Mouse (Mus musculus) right cerebral cortex, postnatal 4 days (tissue): ENCODE data around the gene Smad6.

Experiments used
- DNase-seq: peaks from one replicate; pipeline ENCODE4 v3.0.0-alpha.2; 2022

Gene Smad6

DNA sequence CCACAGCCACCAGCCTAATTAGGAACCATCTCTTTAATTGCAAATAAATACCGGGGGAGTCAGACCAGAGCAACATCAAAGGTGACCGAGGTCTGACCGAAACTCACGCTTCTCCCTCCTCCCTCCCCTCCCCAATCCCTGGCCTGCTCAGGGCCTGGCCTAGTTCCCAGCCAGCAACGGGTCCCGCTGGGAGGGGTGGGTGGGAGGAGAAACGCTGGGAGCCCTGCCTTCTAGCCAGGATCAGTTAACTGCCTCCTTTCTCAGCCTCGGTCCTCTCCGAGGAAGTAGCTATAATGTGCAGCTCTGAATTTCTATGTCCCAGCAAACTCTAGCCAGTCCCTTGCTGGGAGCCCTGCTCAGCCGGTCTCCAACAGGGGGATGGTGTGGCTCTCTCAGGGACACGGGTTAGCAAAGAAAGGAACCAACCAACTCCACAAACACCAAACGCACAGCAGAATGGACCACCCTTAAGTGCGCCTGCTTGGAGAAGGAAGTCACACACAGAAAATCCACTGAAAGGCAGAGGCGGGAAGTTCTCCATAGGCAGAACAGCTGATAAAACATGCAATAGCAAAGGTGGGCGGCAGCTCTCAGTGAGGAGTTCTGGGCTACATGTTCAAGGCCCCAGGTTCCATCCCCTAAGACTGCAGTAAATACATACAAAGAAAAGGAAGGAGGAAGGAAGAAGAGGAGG lies 63.4 kb downstream of the Smad6 start:
- DNase-seq: peak; percentile 49

DNA sequence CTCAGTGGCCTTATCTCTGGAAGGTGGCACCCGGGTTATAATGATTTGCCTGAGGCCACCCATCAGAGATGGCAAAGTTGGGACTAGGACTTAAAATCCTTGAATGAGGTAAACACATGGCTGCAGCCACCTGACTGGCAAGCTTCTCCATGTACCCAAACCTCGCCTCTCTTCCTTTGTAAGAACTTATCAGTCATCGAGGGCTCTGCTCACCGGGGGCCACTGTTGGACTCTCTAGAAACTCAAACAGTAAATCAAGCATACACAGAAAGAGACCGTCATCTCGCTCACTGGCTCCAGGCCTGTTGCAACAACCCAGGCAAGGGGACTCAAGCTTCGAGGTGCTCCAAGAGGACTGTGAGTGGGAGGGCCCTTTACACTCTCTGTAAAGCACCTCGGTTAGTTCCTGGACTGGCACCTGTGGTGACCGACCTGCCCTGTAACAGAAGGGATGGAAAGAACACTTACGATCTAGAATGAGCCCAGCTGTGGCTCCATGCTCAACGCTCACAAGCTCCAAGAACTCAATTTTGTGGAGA lies 64.1 kb downstream of the Smad6 start:
- no peak for DNase-seq

DNA sequence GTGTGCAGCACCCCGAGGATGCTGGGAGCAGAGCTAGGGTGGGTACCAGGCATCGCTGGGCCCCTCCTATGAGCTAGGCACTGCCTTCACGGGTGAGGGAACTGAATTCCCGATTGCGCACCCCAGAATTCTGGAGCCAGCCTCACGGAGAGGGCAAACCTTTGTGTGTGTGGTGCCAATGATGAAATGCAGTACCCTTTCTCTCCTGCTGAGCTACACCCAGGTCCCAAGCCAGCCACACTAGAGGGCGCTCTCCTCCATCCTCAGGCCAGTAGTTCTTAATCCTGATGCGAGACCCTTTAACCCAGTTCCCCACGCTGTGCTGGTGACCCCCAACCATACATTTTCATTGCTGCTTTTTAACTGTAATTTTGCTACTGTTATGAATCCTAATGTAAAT lies 65.8 kb downstream of the Smad6 start:
- peak; percentile 79 for DNase-seq

DNA sequence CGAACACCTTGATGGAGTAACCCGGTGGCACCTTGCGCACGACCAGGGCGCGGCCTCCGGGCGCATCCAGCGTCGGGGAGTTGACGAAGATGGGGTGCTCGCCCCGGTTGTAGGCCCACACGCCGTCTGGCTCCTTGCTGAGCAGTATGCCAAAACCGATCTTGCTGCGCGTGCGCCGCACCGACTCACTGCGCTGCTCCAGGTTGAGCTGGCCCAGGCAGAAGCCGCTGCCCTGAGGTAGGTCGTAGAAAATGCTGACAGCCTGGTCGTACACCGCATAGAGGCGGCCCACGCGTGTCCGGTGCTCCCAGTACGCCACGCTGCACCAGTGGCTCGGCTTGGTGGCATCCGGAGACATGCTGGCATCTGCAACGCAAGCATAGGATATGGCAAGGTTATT lies 68.2 kb downstream of the Smad6 start:
- no peak for DNase-seq

DNA sequence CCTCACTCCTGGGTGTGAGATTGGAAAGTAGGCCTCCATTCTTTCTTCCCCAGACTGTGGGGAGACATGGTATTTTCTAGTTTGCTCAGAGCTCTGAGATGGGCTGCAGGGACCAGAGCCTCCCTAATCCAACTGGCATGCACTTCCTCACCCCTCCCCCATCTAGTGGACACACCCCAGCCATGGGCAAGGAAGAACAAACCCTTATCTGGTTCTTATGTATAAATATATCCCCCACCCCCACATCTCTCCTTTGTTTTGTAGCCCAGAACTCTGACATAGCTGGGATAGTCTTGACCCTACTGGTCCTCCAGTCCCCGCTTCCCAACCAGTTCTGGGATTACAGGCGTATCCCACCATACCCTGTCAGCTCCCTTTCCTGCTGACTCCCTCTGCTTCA lies 69.3 kb downstream of the Smad6 start:
- DNase-seq: no peak

DNA sequence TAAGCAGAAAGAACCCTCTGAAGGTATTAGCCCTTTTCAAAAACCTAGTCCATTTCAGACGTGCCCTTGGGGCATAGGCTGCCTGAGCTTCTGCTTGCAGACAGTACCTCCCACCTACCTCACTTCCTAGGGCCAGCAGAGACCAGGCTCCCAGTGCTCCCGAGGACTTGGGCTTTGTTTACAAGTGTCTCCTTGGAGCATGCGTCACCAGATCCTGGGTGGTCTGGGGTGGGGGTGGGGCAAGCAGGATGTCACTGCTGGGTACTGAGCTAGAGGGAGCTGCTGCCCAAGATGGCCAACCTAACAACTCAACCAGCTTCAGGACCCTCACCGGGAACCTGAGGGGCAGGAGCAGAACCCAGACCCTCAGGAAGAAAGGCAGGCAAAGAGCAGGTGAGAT lies 71.5 kb downstream of the Smad6 start:
- DNase-seq: no peak

DNA sequence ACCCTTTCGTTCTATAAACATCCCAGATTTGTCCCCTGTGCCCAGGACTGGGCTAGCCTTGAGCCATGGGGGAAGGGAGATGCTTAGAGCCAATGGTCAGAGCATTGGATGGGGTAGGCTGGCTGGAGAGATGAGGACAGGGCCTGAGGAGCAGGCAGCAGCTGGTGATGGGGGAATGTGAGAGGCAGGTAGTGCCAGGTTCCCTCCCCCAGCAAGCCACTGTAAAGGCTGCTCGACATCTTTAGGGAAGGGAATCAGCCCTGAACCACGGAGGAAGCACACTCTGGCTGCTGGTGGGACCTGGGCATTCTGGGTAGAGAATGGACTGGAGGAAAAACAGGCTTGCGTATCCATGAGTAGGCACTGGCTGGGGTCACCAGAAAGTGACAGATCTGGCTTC lies 72.5 kb downstream of the Smad6 start:
- no peak for DNase-seq

DNA sequence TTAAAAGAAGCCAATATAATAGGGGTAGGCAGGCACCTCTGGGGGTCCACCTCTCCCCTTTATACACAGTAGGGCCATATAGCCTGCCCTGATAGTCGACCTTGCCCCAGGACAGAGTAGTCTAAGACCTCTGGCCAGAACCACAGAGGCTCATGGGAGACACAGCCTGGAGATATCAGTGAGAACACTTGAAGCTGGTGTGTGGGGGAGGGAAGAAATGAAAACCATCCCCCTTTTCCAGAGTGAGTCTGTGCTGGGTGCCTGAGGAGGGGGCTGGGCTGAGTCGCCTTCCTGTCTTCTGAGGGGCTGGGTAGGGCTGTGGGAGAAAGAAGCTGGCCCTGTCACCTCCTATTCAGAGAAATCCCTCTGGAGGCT lies 79.3 kb downstream of the Smad6 start:
- no peak for DNase-seq

DNA sequence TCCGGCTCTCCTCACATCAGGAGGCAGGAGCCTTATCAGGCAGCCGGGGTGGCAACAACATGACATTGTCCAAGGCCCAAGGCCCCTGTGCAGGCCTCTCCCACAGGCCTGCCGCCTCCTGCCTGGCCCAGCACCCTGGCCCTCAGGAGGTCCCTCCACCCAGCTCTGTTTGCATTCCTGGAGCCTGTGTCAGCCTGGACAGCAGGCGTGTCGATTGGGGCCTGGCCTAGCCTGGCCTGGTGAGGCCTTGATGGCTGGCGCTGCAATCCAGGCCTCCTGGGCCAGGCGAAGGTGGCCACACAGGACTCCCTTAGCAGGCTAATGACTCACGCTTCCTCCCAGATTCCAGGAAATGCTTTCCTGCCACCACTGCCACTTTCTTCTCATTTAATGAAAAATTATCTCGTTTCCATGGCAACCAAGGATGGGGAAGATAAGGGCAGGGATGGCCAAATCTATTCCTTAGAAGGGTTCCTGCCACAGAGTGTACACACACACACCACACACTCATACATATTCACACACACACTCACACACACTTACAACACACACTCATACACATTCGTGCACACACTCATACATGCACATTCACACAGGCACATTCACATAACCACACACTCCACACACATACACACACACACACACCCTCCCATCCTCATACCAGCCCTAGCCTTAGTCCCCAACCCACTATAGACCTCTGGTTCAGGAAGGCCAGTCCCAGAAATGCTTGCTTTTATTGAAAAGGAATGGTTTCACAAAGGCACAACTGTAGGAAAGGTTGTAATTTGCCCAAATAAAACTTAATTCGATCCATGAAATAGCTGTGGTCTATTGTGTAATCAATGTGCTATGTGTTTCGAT lies 79.9 kb downstream of the Smad6 start:
- DNase-seq: no peak

DNA sequence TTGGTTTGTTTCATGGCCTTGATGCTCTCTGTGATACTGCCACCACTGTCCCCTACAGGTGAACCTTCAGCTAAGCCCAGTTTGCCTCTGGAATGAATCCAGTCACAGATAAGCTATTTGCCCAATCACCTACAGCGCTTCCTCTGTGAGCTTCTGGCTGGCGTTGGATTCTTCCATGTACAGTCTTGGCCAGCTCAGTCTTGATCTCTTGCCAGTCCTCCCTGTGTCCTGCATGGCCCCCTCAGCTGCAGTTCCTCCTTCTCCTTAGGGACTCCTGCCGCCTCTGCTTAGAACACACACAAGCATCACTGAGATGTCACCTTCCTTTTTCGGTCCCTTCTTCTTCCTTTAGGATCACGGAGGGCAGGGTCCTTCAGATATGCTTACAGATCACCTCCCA lies 85.6 kb downstream of the Smad6 start:
- DNase-seq: no peak

DNA sequence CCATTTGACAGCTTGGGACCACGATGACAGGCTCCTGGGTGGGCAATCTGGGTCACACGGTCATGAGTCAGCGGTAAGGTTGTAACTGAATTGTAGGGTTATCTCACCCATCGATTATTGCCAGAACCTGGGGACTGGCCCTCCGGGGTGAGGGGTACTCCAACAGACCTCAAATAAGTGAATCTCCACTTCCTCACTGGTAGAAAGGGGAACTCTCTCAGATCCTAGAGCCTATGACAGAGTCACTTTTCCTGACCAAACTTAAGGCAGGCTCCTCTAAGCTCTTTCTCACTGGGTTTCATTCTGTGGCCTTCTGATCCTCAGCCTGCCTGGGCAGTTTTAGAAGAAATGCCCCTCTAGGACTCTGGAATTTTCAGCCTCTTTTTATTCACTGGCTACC lies 88.8 kb downstream of the Smad6 start:
- no peak for DNase-seq

DNA sequence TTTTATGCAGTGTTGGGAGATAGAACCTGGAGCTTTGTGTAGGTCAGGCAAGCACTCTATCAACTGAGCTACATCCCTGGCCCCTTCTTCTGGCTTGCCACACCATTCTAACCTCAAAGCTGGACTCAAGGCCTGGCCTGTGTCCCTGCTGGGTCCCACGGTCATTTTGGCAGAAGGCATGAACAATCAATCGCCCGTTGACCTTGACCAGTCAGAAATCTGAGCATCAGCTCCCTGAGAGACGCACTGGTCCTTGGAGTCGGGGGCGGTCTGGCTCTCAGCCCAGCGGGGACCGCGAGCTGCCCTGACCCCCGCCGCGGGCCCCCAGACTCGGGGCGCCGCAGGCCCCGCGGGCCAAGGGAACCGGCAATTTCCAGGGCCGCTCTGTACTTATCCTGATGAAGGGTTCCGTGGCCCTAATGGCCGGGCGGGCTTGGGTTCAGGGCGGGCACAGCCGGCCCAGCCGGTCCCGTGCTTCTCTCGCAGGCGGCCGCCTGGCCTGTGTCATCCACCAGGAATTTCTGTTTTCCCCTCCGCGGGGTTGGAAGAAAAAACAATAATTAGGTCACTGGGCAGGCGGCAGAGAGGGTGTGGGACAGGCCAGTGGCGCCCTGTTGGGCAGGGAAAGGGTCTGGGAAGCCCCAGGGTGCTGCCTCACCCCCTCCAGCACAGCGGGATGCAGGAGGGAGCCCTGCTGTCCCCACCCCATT lies 94.4 kb downstream of the Smad6 start:
- DNase-seq: no peak

DNA sequence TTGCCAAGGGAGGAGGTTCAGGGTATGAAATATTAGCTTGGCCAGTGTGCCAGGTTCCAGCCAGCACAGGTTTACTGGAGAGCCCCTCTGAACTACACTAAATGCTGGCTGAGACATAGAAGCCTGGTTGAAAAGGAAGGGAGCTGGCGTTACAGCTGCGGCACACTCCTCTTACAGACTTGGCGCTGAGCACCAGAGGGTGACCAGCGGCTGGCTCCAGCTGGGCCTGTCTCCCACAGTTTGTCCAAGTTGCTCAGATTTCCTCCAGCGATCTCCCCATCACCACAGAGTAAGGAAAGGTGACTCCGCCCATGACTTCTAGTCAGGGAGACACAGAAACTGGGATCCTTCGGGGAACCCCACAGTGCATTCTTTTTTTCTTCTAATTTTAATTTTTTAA lies 95.5 kb downstream of the Smad6 start:
- DNase-seq: no peak

DNA sequence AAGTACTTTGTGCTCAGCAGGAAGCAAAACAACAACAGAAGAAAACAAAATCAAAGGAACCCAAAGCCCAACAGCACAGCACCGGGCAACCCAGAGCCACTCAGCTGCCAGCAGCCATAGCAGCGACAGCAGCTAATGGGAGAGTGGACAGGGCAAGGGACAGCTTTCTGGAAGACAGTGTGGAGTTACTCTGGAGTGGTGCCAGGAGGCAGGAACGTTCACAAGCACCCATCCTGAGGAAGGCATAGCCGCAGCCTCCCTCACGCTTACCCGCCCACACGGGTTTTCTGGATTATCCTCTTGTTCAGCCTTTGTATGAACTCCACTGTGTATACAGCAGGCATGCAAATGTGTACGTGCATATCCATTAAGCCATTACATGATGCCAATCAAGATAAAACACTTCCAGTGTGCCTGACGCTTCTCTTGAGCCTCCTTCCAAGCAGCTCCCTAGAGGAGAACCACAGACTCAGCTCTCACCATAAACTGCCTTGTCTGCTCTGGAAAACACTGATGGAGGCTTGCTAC lies 98.6 kb downstream of the Smad6 start:
- no peak for DNase-seq

DNA sequence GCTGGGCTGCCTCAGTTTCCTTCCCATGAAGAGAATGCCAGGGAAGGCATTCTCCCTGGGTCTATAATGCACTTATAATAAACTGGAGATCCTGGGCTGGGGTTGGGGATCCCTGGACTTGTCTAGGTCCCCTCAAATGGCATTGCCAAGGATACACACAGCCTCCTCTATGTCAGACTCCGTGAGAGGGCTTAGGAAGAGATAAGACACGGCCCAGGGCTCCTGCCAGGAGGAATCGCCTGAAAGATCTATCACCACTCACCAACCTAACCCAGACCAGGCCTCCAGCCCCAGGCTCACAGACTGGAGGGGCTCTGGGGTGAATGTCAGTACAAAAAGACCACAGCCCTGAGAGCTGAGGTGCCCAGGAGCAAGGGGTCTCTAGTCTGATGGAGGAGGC lies 102.2 kb downstream of the Smad6 start:
- no peak for DNase-seq

DNA sequence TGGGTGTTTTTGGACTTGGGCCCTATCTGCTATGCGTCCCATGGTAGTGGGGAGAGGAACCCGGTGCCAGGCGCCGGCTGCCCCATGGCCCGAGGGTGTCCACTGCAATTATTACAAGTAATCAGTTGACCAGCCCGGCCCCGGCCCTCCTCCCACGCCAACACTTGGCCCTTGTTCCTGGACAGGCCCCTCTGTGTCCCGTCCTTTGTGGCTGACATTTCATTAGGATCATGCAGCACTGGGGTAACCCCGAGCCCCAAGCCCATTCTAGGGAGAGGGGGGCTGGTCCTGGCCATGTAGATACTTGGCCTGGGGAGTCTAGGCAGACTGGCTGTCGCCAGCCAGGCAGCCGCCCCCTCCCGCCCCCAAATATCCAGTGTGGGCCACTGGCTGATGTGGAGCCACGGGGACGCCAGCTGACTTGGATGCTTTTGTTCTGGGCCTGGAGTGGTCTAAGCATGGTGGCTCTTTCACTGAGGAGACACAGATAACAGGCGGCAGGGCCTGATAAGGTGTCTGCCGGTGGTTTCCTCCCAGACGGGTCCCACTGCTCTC lies 102.8 kb downstream of the Smad6 start:
- DNase-seq: no peak

DNA sequence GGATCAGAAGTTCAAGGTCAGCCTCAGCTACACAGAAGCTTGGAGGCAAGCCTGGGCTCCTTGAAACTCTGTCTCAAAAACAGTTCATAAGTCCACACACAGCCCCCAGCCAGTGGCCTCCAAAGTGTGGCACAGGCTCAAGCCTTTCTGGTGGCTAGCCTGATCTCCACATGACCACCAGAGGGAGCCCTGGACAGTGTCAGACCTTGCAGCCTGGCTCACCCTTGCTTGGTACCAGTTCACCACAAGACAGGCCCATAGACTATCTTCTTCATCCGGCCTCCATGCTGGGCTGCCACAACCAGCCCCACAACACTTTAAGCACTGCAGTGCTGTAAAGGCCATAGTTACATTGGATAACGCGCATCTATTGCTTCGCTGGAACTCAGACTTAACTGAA lies 103.6 kb downstream of the Smad6 start:
- peak; percentile 65 for DNase-seq

DNA sequence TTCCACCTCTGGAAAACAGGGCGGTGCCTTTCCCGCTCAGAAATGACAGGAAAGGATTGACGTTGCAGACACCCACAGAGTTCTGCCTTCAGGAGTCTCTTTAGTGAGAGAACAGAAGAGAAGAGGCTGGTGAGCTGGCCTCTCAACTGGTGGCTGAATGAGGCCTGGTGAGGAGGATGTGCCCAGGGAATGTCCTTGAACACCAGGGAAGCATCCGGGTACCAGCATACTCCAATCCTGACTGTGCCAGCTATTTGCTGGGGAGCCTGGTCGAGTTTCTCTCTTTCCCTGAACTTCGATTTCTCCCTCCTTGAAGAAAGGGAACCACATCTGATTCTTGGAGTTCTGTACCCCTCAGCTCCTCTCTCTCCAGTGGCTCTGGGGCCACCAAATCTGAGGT lies 105.4 kb downstream of the Smad6 start:
- DNase-seq: no peak

DNA sequence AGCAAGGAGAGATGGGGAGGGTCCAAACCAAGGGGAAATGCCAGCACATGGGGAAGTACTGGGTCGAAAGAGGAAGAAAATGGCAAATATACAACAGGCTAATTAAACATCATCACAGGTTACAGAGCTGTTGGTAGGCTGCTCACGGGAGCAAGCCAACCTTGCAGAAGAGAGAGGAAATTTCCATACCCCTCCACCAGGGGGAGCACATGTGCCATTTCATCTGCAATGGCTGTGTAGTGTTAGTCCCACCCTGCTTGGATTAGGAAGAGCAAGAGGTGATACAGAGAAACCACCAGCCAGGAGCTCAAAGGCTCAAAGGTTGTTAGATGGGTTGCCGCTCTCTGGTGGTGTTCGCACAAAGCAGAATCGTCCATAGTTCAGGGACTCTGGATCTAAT lies 105.9 kb downstream of the Smad6 start:
- peak; percentile 38 for DNase-seq

DNA sequence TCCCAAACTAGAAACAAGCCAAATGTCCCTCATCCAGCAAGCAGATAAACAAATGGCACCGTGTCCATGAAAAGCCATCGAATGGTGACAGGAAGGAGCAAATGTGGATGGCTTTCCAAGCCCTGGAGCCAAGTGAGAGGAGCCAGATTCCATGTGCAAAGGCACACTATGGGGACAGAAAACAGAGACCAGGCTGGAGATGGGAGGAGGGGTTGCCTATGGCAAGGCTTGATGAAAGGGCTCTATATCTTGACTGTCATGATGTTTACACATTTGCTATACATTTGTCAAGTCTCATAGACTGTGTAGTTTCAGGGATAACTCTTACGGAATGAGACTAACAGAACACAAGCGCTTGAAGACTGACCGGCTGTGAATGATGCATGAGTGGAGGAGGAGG lies 106.9 kb downstream of the Smad6 start:
- DNase-seq: no peak

DNA sequence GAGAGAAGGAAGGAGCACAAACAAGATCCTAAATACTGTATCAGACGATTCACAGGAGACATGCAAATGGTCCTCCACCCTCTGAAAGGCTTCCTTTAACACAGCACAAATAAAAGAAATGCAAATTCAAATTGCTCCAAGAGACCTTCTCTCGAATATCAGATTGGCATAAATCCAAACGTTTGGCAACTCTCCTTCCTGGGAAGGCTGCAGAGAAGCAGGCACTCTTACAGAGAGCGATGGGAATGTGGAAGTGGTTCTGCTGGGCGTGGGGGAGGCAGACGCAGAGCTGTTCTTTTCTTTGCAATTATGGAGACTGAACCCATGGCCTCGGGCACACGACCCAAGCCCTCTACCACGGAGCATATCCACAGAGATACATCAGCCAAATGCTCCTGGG lies 109.8 kb downstream of the Smad6 start:
- DNase-seq: no peak

DNA sequence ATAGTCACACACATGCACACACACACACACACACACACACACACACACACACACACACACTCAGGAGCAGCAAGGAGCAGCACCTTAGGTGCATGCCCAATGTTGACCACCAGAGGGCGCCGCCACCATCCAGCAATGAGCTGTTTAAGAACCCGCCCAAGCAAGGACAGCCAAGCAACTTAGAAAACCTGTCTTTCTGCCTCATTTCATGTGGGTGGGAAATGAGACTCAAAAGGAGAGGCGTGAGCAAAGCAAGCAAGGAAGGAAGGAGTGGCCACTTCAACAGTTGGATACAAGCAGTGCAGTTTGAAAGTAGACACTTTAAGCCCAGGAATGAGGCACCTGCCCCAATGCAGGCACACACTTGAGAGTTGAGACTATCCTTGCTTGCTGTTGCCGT lies 112.2 kb downstream of the Smad6 start:
- peak; percentile 82 for DNase-seq

DNA sequence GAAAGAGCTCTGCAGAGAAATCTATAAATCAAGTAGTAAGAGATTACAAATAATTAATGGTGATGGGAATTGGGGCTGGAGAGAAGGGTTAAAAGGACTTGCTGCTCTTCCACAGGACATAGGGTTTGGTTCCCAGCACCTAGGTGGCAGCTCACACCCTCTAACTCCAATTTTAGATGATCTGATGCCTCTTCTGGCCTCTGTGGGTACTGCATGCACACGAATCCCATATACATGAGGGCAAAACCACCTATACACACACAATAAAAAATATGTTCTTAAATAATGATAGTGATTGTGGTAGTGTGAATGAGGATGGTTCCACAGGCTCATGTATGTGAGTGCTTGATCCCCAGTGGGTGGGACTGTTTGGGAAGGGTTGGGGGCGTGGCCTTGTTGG lies 117.3 kb downstream of the Smad6 start:
- no peak for DNase-seq
